Mouse (Mus musculus) thymus, postnatal 0 days (tissue): ENCODE data around the gene Zfp853. TPM values are rescaled to one million over a fixed set of nuclear protein-coding genes. Genes with fewer than 3 reads are reported as not detected.

Experiments used
- DNase-seq: peaks from one replicate; pipeline ENCODE4 v3.0.0-alpha.2; 2015; ENCODE audit warnings: low spot score
- polyA plus RNA-seq: library from polyadenylated mRNA; unstranded; fragments of >200 nt; fragmentation: Nextera tagmentation; extraction: Ambion mirVana; gene quantifications from 2 replicates; pipeline ENCODE4 v1.2.1, GENCODE M21; 2015

Gene Zfp853
- polyA plus RNA-seq, 1 experiment from 2014 or later = 0.04 TPM

DNA sequence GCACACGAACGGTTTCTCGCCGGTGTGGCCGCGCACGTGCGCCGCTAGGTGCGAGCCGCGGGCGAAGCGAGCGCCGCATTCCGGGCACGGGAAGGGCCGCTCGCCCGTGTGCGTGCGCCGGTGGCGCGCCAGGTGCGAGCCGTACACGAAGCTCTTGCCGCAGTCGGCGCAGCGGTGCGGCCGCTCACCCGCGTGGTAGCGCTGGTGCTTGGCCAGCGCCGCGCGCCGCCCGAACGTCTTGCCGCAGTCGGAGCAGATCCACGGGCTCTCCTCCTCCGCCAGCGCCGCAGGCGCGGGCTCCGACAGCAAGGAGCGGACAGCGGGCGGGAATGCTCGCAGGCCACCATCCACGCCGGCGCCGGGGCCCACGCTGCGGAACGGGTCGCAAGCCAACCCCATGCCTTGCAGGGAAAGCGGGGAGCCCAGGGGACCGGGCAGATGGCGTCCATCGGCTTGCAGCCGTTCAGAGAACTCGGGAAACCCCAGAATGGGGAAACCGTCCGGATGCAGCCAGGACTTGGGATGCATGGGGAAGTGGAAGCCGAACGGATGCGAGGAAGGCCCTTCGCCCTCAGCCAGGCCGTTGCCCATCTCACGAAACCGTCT, 39.4 kb downstream of the Zfp853 start:
- no peak for DNase-seq

DNA sequence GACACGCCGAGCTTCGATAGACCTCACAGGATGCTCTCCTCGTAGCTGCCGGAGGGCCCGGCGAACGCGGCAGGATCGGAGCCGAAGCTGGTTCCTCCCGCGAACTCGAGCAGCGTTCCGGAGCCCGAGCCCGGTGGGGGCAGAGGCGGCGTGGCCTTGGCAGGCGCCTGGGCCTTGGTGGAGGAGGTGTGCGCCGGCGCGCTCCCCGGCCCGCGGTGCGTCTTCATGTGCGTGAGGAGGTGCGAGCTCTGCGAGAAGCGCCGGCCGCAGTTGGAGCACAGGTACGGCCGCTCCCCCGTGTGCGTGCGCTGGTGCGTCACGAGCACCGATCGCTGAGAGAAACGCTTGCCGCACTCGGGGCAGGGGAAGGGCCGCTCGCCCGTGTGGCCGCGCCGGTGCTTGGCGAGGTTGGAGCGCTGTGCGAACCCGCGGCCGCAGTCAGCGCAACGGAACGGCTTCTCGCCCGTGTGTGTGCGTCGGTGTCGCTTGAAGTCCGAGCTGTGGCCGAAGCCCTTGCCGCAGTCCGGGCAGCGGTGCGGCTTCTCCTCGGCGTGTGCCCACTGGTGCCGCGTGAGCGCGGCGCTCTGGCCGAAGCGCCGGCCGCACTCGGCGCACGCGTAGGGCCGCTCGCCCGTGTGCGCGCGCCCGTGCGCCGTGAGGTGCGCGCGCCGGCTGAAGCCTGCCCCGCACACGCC, 40.1 kb downstream of the Zfp853 start:
- no peak for DNase-seq

DNA sequence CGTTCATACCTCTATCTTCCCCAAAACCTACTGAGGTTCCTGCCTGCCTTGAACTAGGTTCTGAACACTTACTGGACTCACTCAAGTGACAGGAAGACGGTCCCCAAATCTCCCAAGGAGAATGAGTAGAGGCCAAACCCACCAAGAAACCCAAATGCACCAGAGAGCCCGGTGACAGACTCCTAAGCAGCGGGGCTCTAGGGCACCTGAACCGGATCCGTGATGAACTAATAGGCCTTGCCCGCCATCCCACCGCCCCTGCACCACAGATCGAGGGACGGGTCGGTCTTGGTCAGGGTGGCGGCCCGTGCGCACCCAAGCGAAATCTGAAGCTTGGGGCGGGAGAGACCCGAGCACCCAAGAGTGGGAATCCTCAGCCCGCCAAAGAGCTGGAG, 40.6 kb downstream of the Zfp853 start:
- DNase-seq = no peak

DNA sequence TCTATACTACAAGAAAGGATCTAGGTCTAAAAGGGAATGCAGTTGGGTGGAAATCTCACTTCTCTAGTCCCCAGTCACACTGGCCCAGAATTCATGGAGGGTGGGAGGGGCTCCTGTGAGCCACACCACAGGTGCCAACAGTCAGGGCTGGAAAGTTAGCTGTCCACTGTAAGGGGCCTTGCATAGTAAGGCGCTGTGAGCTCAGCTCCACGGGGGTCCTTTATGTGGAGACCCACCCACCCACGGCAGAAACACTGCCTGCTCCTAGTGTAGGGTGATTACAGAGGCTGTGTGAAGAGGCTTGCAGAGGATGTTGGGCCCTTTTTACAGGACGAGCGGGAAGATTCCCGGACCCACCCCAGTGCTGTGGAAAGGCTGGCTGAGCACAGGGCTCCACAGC, 41.4 kb downstream of the Zfp853 start:
- no peak for DNase-seq

DNA sequence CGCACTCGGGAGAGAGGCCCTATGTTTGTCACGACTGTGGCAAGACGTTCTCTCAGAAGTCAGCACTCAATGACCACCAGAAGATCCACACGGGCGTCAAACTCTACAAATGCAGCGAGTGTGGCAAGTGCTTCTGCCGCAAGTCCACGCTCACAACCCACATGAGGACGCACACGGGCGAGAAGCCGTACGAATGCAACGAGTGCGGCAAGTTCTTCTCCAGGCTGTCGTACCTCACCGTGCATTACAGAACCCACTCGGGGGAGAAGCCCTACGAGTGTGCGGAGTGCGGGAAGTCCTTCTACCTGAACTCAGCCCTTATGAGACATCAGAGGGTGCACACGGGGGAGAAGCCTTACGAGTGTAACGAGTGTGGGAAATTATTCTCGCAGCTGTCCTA, 48.5 kb downstream of the Zfp853 start:
- no peak for DNase-seq

Other genes starting within 250 kb of the Zfp853 start
- 13.1 and 13.5 TPM in 2 replicates for gene Rnf216, start 180.6 kb downstream of the Zfp853 start, polyA plus RNA-seq
- 0.03 TPM in 1 of 2 replicates, not detected in the other for gene Olfr718-ps1, start 146.0 kb downstream of the Zfp853 start, polyA plus RNA-seq
- gene Rbak, start 112.8 kb downstream of the Zfp853 start, polyA plus RNA-seq = 8.2 and 9.1 TPM in 2 replicates
- 0.08 TPM in 1 of 2 replicates, not detected in the other for gene Spdye4b, start 112.6 kb downstream of the Zfp853 start, polyA plus RNA-seq
- gene Spdye4a, start 66.7 kb downstream of the Zfp853 start, polyA plus RNA-seq = not detected in 2 replicates
- 7.9 and 8.1 TPM in 2 replicates for gene Zfp12, start 58.5 kb downstream of the Zfp853 start, polyA plus RNA-seq
- 0.75 and 0.78 TPM in 2 replicates for gene Zfp316, start 23.6 kb downstream of the Zfp853 start, polyA plus RNA-seq
- gene E130309D02Rik, start 21.7 kb upstream of the Zfp853 start, polyA plus RNA-seq = 43.4 and 47.8 TPM in 2 replicates
- 88.6 and 97.2 TPM in 2 replicates for gene Zdhhc4, start 35.6 kb upstream of the Zfp853 start, polyA plus RNA-seq
- gene Grid2ip, start 63.7 kb upstream of the Zfp853 start, polyA plus RNA-seq = 0.05 TPM in 1 of 2 replicates, not detected in the other
- gene Kdelr2, start 110.2 kb upstream of the Zfp853 start, polyA plus RNA-seq = 96.9 and 106 TPM in 2 replicates
- 4.5 and 4.7 TPM in 2 replicates for gene Daglb, start 171.0 kb upstream of the Zfp853 start, polyA plus RNA-seq
- 419 and 434 TPM in 2 replicates for gene Rac1, start 234.4 kb upstream of the Zfp853 start, polyA plus RNA-seq